In the genomic region with DNA sequence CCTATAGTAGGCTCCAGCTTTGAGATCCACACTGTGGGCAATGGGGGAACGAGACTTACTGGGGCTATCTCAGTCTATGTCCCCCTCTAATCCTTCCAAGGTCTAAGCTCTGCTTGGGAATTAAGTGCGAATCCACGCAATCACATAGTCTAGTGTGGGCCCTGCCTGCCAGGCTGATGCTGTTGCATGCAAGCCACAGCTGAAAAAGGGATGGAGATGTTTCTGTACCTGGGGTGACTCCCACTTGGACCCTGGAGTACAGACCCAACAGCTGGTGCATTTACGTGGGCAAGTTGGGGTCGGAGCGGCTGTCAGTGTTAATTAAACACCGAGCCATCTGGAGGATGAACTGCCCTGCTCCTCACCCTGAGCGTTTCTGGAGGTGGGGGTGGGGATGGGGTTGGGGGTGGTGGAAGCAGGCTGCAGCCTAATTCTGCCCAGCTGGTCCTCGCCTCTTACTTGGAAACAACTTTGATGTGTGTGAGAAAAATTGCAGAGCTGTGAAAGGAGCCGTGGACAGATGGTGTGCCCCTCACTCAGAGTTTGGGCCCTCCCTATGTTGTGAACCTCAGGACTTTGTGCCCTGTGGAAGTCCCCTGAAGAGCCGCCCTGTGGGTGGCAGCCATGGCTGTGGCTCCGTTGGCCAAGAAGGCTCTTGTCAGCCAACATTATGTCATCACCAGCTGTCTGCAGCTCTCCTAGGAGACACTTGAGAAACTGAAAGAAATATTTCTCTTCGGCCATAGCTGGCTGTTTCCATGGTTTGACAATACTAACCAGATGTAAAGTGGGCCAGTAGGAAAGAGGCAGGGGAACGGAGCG, we compare ENCODE assay signal across 9 mouse cellular contexts. TPM values are rescaled to one million over a fixed set of nuclear protein-coding genes. Genes with fewer than 3 reads are reported as not detected.
A peak's percentile ranks its signal among the peaks of the same experiment; 100 is the strongest.
DNase-seq lines count a peak whose midpoint lies in the region; ATAC-seq and TF ChIP-seq lines count a peak whose summit lies in the region.
"Had no signal": no experiment of that assay in that cellular context is flagged by ENCODE, and none has a peak within 500 bp of the region (broad histone marks: within the 10 kb centered on the region; RNA-seq: fewer than 3 reads in every experiment).

No protein-coding gene starts in this region.

- intact Hi-C loops in heart, adult 2 months (cut with DNase I): loop anchor here (5.0 kb wide), 1 partner anchor 91 kb away; no protein-coding TSS in a partner anchor
- intact Hi-C loops in left cerebral cortex, postnatal 10 days (cut with DNase I): no loop called here

- no peaks in the 10 kb centered on the region for H3K36me3 ChIP-seq in heart, embryonic 12.5 days
- peaks cover 4% of the 10 kb centered on the region; the same call in 1 of the 2 replicates for H3K36me3 ChIP-seq in heart, adult 2 months (ENCODE audit: control insufficient read depth, insufficient read depth, low read length)
- H3K36me3 ChIP-seq in midbrain, embryonic 16.5 days (ENCODE audit: control insufficient read depth, insufficient read depth, low read length): no peaks in the 10 kb centered on the region

- no peak overlapping the region for H3K27ac ChIP-seq in heart, embryonic 12.5 days (ENCODE audit: poor library complexity, severe bottlenecking)
- H3K27ac ChIP-seq in heart, adult 2 months: peak overlapping the region; percentile 31; the same call in 1 of the 2 replicates
- no peak overlapping the region for H3K27ac ChIP-seq in midbrain, embryonic 16.5 days (ENCODE audit: low read length)

- WGBS in heart, embryonic 12.5 days: 58% methylated on average over 15 of the region's 15 CpGs
- WGBS in heart, adult 2 months: 53% methylated on average over 15 of the region's 15 CpGs
- 44% methylated on average over 14 of the region's 15 CpGs for WGBS in midbrain, embryonic 16.5 days

- TF ChIP-seq POLR2A in heart, adult 2 months (IDR thresholded peaks at IDR 0.05; ENCODE audit: insufficient read depth, low read depth, low read length): no peak

- H3K4me3 ChIP-seq in heart, embryonic 12.5 days: no peak overlapping the region
- H3K4me3 ChIP-seq in heart, adult 2 months: no peak overlapping the region
- H3K4me3 ChIP-seq in midbrain, embryonic 16.5 days (ENCODE audit: low read depth, low read length): no peak overlapping the region

- H3K9me3 ChIP-seq in heart, embryonic 12.5 days (replicated peaks): no peaks in the 10 kb centered on the region
- no peaks in the 10 kb centered on the region for H3K9me3 ChIP-seq in midbrain, embryonic 16.5 days (replicated peaks; ENCODE audit: control insufficient read depth, low read length, poor library complexity, severe bottlenecking)

- no peaks in the 10 kb centered on the region for H3K27me3 ChIP-seq in heart, embryonic 12.5 days (replicated peaks)
- H3K27me3 ChIP-seq in heart, adult 2 months (ENCODE audit: control insufficient read depth, insufficient read depth, low read length): no peaks in the 10 kb centered on the region
- no peaks in the 10 kb centered on the region for H3K27me3 ChIP-seq in midbrain, embryonic 16.5 days (ENCODE audit: control insufficient read depth, insufficient read depth, low read depth, low read length)
- H3K27me3 ChIP-seq: megakaryocyte, embryonic 14.5 days had no signal

- H3K4me2 ChIP-seq in heart, embryonic 12.5 days: no peak overlapping the region
- H3K4me2 ChIP-seq in midbrain, embryonic 16.5 days (ENCODE audit: low read length): no peak overlapping the region

- peaks cover 14% of the 10 kb centered on the region; the same call in 1 of the 2 replicates for H3K4me1 ChIP-seq in heart, embryonic 12.5 days (replicated peaks)
- H3K4me1 ChIP-seq in heart, adult 2 months (ENCODE audit: control insufficient read depth, insufficient read depth, low read length): peaks cover 12% of the 10 kb centered on the region
- peaks cover 8% of the 10 kb centered on the region for H3K4me1 ChIP-seq in midbrain, embryonic 16.5 days (ENCODE audit: control insufficient read depth, insufficient read depth, low read length)
- H3K4me1 ChIP-seq: megakaryocyte, embryonic 14.5 days had no signal

- DNase-seq in heart, adult 18-20 months: peak; percentile 65 to 74
- peak; percentile 36 for DNase-seq in embryo, embryonic 11.5 days (ENCODE audit: low read depth, low spot score)
- peak; percentile 52 to 69 for DNase-seq in heart, adult 2 months
- peak; percentile 36 to 51 for DNase-seq in left cerebral cortex, postnatal 10 days (ENCODE audit: extremely low spot score in 1 of 2, low spot score in 2 of 2)

- TF ChIP-seq CTCF in heart, adult 2 months (IDR thresholded peaks at IDR 0.05): peak; percentile 36

- H3K79me2 ChIP-seq in heart, adult 2 months (replicated peaks; ENCODE audit: control insufficient read depth, insufficient read depth, low read length): no peaks in the 10 kb centered on the region; the same call in 1 of the 2 replicates

- no peak overlapping the region for H3K9ac ChIP-seq in heart, embryonic 12.5 days
- H3K9ac ChIP-seq in heart, adult 2 months (ENCODE audit: low read depth, low read length): no peak overlapping the region
- H3K9ac ChIP-seq in midbrain, embryonic 16.5 days (ENCODE audit: low read depth, low read length): no peak overlapping the region

- no peak for ATAC-seq in heart, embryonic 12.5 days (ENCODE audit: insufficient number of reproducible peaks, low FRiP score)
- peak; percentile 77; the same call in 1 of the 2 replicates for ATAC-seq in midbrain, embryonic 16.5 days
- ATAC-seq in megakaryocyte, adult 5-6 weeks (ENCODE audit: poor library complexity, severe bottlenecking): no peak
- ATAC-seq in granulocyte monocyte progenitor cell, adult 5-6 weeks (replicated peaks; ENCODE audit: poor library complexity, severe bottlenecking): no peak

- peak; percentile 45; the same call in 1 of the 2 replicates for TF ChIP-seq EP300 in heart, adult 2 months (IDR thresholded peaks at IDR 0.05; ENCODE audit: insufficient read depth, low read depth, low read length)

RNA-seq across cellular contexts. Expression of a gene that starts 24.0 kb away (rescaled TPM):
- 100 to 1,000 TPM; 187 to 201 TPM for total RNA-seq in heart, adult 18-20 months (2021)
- 46.8 and 51.4 TPM in 2 replicates for polyA plus RNA-seq in heart, embryonic 12.5 days (2016; fragmentation: Nextera tagmentation; extraction: Ambion mirVana)
- 100 to 1,000 TPM; 175 to 193 TPM for total RNA-seq in heart, adult 2 months (2021)
- polyA plus RNA-seq in heart, adult 2 months (2012; rRNA removed): 149 and 207 TPM in 2 replicates
- total RNA-seq in left cerebral cortex, postnatal 10 days (2021): 10 to 100 TPM; 38.3 to 39.6 TPM
- polyA plus RNA-seq in midbrain, embryonic 16.5 days (2015; fragmentation: Nextera tagmentation; extraction: Ambion mirVana): 33.8 and 35.9 TPM in 2 replicates
- 1.4 and 1.9 TPM in 2 replicates for total RNA-seq in megakaryocyte, adult 5-6 weeks (2015)
- 2.9 and 8.1 TPM in 2 replicates for total RNA-seq in megakaryocyte, adult 5-6 weeks (2017)
- 3.0 and 5.8 TPM in 2 replicates for total RNA-seq in granulocyte monocyte progenitor cell, adult 5-6 weeks (2014; fragmentation: Nextera tagmentation)
- 3.9 and 6.6 TPM in 2 replicates for total RNA-seq in granulocyte monocyte progenitor cell, adult 5-6 weeks (2017)

Comparison
In these comparisons a context has a peak if more than half of its experiments do, and no peak if none do; other contexts are left out.
1. RNA of a gene that starts 24.0 kb away (total RNA-seq): 187 to 201 TPM in heart, adult 18-20 months, 175 to 193 TPM in heart, adult 2 months and 38.3 to 39.6 TPM in left cerebral cortex, postnatal 10 days; 3.0 to 6.6 TPM in granulocyte monocyte progenitor cell, adult 5-6 weeks and 1.4 to 8.1 TPM in megakaryocyte, adult 5-6 weeks; every median in the first group is over 4 times any median in the second.
2. Peak in every context shown above with its lines, with median percentiles within 50 percentile points of each other: DNase-seq.